Mouse (Mus musculus) spleen, adult 2 months (tissue): Measurements from ENCODE around the gene Lgmn. TPM values are rescaled to one million over a fixed set of nuclear protein-coding genes. Genes with fewer than 3 reads are reported as not detected.

Source experiments
- DNase-seq, 2 experiments: peaks; one replicate each; pipeline versions ENCODE4 v3.0.0 to v3.0.0-alpha.2; 2012 to 2021; ENCODE audit warnings: low spot score in 2 of 2, low read depth in 1 of 2
- H3K27ac ChIP-seq: fragments of 200-500 bp; 2 replicates; pipeline ENCODE4 v1.5.1; 2012; ENCODE audit warnings: low read length, inconsistent platforms; ENCODE audit not compliant: insufficient read depth
- H3K27me3 ChIP-seq: fragments of 200-500 bp; 2 replicates; pipeline ENCODE4 v1.6.1; 2012; ENCODE audit warnings: mild to moderate bottlenecking, moderate library complexity, low read length, inconsistent platforms; ENCODE audit not compliant: control insufficient read depth, insufficient read depth
- H3K36me3 ChIP-seq: fragments of 200-500 bp; 2 replicates; pipeline ENCODE4 v1.6.1; 2012; ENCODE audit warnings: mild to moderate bottlenecking, low read length, inconsistent platforms; ENCODE audit not compliant: control insufficient read depth, insufficient read depth
- H3K4me1 ChIP-seq: fragments of 200-500 bp; 2 replicates; pipeline ENCODE4 v1.6.1; 2011; ENCODE audit warnings: inconsistent platforms; ENCODE audit not compliant: control insufficient read depth, insufficient read depth, insufficient read length
- H3K4me3 ChIP-seq: fragments of 200-500 bp; 2 replicates; pipeline ENCODE4 v1.5.1; 2011; ENCODE audit warnings: mild to moderate bottlenecking, inconsistent platforms; ENCODE audit not compliant: insufficient read depth, insufficient read length; ENCODE audit errors: extremely low read depth
- CTCF ChIP-seq: fragments of 200-500 bp; IDR thresholded peaks from 2 replicates; pipeline ENCODE4 v1.5.1; 2011; ENCODE audit warnings: mild to moderate bottlenecking, inconsistent platforms; ENCODE audit not compliant: insufficient read depth, insufficient read length, insufficient replicate concordance; ENCODE audit errors: extremely low read depth
- POLR2A ChIP-seq: fragments of 200-500 bp; IDR thresholded peaks from 2 replicates; pipeline ENCODE4 v1.6.1; 2011; ENCODE audit warnings: low read depth, low read length, inconsistent platforms
- WGBS: fragments of 180-500 bp; shearing (Covaris S2); methylation state at CpG from one replicate; pipeline ENCODE4 v1.1.7; 2018; 5-methylcytosine and 5-hydroxymethylcytosine counted together
- polyA plus RNA-seq: library from polyadenylated mRNA; depleted of rRNA; stranded (reverse); fragments of >200 nt; gene quantifications from 2 replicates; pipeline ENCODE4 v1.2.3, GENCODE M21; 2012

Lgmn gene
- polyA plus RNA-seq, 1 experiment: 111 TPM

DNA sequence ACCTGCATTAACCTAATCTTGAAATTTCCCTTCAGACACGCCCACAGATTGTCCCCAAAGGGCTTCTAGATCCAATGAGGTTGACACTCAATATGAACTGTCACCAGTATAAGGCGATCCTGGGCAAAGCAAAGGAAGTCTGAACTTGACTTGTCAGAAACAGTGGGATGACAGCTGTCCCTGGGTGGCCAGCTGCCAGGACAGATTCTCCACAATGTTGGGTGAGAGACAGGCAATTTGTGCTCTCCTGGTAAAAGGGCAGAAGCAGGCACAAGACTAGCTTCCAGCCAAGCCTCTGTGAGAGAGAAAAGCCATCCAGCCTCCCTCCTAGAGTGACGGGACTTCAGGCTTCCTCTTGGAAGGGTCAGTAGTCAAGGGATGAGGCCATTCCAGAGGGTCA, 67.3 kb downstream of the Lgmn start:
- no peak overlapping the region for H3K4me3 ChIP-seq
- no peaks in the 10 kb centered on the region for H3K27me3 ChIP-seq
- 75% methylated on average over 3 of the region's 3 CpGs for WGBS
- H3K27ac ChIP-seq: no peak overlapping the region
- peaks cover 52% of the 10 kb centered on the region for H3K36me3 ChIP-seq
- DNase-seq: no peak
- TF ChIP-seq POLR2A (no peak), CTCF (no peak)
- H3K4me1 ChIP-seq: peaks cover 34% of the 10 kb centered on the region

DNA sequence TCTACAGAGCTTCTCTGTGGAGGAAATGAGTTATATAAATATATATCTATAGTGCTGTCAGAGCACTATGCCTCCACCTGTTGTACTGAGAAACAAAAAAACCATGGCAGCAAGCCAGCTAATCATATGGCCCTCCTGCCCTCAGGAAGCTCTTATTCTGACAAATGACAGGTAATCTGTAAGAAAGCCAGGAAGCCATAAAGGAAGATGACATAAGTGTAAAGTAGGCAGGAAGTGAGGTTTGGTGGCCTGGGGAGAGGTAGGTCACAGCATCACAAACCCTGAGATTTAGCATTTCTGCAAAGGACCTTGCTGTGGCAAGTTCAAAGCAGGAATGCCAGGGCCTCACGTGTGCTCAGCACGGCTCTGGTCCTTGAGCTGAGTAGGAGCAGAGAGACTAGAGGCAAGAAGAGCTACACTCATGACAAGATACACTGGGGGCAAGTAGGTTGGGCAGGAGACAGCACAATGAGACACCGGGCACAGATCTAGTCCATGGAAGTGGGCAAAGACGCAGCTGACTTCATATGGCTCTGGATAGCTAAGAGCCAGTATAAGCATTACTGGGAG, 68.6 kb downstream of the Lgmn start:
- 68% methylated on average over 4 of the region's 4 CpGs for WGBS
- peaks cover 46% of the 10 kb centered on the region for H3K4me1 ChIP-seq
- peaks cover 48% of the 10 kb centered on the region for H3K36me3 ChIP-seq
- DNase-seq: peak in 1 of 2 experiments; percentile 47
- TF ChIP-seq POLR2A: no peak
- TF ChIP-seq CTCF: no peak
- peak overlapping the region; percentile 61 for H3K27ac ChIP-seq
- H3K4me3 ChIP-seq: peak overlapping the region; percentile 43; the same call in 1 of the 2 replicates
- no peaks in the 10 kb centered on the region for H3K27me3 ChIP-seq

GRCm38 (mm10) chr12:102369488-102370235, 70.0 kb downstream of the Lgmn start:
- Histone ChIP-seq H3K4me1 (peaks cover 49% of the 10 kb centered on the region), H3K27me3 (no peaks in the 10 kb centered on the region), H3K36me3 (peaks cover 36% of the 10 kb centered on the region), H3K27ac (peak overlapping the region; percentile 90), H3K4me3 (peak overlapping the region; percentile 66)
- no peak for TF ChIP-seq CTCF
- 44% methylated on average over 22 of the region's 22 CpGs for WGBS
- no peak for DNase-seq

DNA sequence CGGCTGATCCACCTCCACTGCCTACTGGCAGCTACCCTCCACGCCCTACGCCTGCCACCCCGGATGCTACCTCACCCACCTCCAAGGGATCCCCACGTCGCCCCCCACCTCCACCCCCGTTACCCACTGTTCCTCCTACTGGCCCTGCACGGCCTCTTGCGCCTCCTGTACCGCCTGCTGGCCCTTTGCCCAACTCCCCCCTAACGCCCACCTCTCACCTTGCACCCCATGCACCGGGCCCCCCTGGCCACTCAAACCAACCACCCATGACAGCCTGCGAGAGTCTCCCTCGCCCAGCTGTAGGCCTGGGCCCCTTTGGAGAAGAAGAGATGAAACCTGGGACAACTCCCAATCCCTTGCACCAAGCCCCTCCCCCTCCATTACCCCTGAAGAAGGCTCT, 71.1 kb downstream of the Lgmn start:
- Histone ChIP-seq H3K4me3 (peak overlapping the region; percentile 66), H3K27me3 (no peaks in the 10 kb centered on the region), H3K27ac (peak overlapping the region; percentile 90), H3K4me1 (peaks cover 45% of the 10 kb centered on the region), H3K36me3 (peaks cover 25% of the 10 kb centered on the region)
- TF ChIP-seq CTCF (no peak), POLR2A (no peak)
- peak in 1 of 2 experiments; percentile 28 for DNase-seq
- 30% methylated on average over 14 of the region's 14 CpGs for WGBS

- peak; percentile 50 to 78 for DNase-seq
- 12% methylated on average over 7 of the region's 7 CpGs for WGBS
- H3K4me1 ChIP-seq: peaks cover 43% of the 10 kb centered on the region
- peak overlapping the region; percentile 90 for H3K27ac ChIP-seq
- TF ChIP-seq POLR2A (peak; percentile 33; the same call in 1 of the 2 replicates), CTCF (no peak)
- no peaks in the 10 kb centered on the region for H3K27me3 ChIP-seq
- H3K36me3 ChIP-seq: peaks cover 27% of the 10 kb centered on the region
- H3K4me3 ChIP-seq: peak overlapping the region; percentile 66
Measured at GRCm38 (mm10) chr12:102368066-102368465, 71.5 kb downstream of the Lgmn start.

- 68% methylated on average over 3 of the region's 3 CpGs for WGBS
- no peak overlapping the region for H3K4me3 ChIP-seq
- H3K36me3 ChIP-seq: peaks cover 26% of the 10 kb centered on the region
- TF ChIP-seq CTCF: no peak
- no peak for TF ChIP-seq POLR2A
- no peaks in the 10 kb centered on the region for H3K27me3 ChIP-seq
- peaks cover 43% of the 10 kb centered on the region for H3K4me1 ChIP-seq
- peak overlapping the region; percentile 90 for H3K27ac ChIP-seq
- peak in 1 of 2 experiments; percentile 28 for DNase-seq
Measured at GRCm38 (mm10) chr12:102367075-102367474, 72.5 kb downstream of the Lgmn start.
